Mouse (Mus musculus) A20 (cell line): Measurements from ENCODE around the gene Gps2.
"Not testable (repeated sequence)": the region's sequence is repeated elsewhere in the genome, so short reads cannot be mapped to it uniquely, and the experiment has no call there.

Experiments
- DNase-seq: peaks from one replicate; pipeline ENCODE4 v3.0.0-alpha.2; 2011; ENCODE audit warnings: low read depth, low spot score

Gps2 gene

GRCm38 (mm10) chr11:69916652-69917378, 3.1 kb downstream of the Gps2 start:
- not testable (repeated sequence) for DNase-seq

- DNase-seq: no peak
These were observed 3.8 kb downstream of the Gps2 start for GRCm38 (mm10) chr11:69917379-69917948.

GRCm38 (mm10) chr11:69918118-69918517, 4.4 kb downstream of the Gps2 start:
- no peak for DNase-seq

GRCm38 (mm10) chr11:69919053-69919452, 5.4 kb downstream of the Gps2 start:
- no peak for DNase-seq

- peak; percentile 94 for DNase-seq
These were observed 6.1 kb downstream of the Gps2 start for GRCm38 (mm10) chr11:69919661-69920265.

GRCm38 (mm10) chr11:69920266-69921031, 6.8 kb downstream of the Gps2 start:
- peak; percentile 67 for DNase-seq

- peak; percentile 100 for DNase-seq
These were observed 7.7 kb downstream of the Gps2 start, which contains the start of gene Eif5a for GRCm38 (mm10) chr11:69921114-69922011. Gene Eif5a (minus strand): TSS chr11:69921958.

GRCm38 (mm10) chr11:69922012-69922756, 8.5 kb downstream of the Gps2 start:
- DNase-seq: peak; percentile 76

- no peak for DNase-seq
These were observed 9.1 kb downstream of the Gps2 start for GRCm38 (mm10) chr11:69922796-69923195.

- no peak for DNase-seq
These were observed 13.8 kb downstream of the Gps2 start for GRCm38 (mm10) chr11:69927501-69927900.

GRCm38 (mm10) chr11:69929712-69930111, 16.0 kb downstream of the Gps2 start:
- no peak for DNase-seq

GRCm38 (mm10) chr11:69930176-69930575, 16.5 kb downstream of the Gps2 start:
- DNase-seq: not testable (repeated sequence)

- peak; percentile 65 for DNase-seq
These were observed 17.4 kb downstream of the Gps2 start for GRCm38 (mm10) chr11:69930967-69931537.

- DNase-seq: no peak
These were observed 18.1 kb downstream of the Gps2 start for GRCm38 (mm10) chr11:69931769-69932168.

GRCm38 (mm10) chr11:69932254-69932653, 18.6 kb downstream of the Gps2 start:
- DNase-seq: peak; percentile 35

- no peak for DNase-seq
These were observed 19.4 kb downstream of the Gps2 start for GRCm38 (mm10) chr11:69933066-69933465.

GRCm38 (mm10) chr11:69934169-69934568, 20.5 kb downstream of the Gps2 start:
- peak; percentile 90 for DNase-seq

GRCm38 (mm10) chr11:69934681-69935080, 21.0 kb downstream of the Gps2 start:
- DNase-seq: no peak

- peak; percentile 94 for DNase-seq
These were observed 21.6 kb downstream of the Gps2 start, which contains the start of gene Ybx2 for GRCm38 (mm10) chr11:69935137-69935879. Gene Ybx2 (plus strand): TSS chr11:69935796.
